Mouse (Mus musculus): ENCODE results near the gene Ldhb.

GRCm38 (mm10) chr6:142502519-142503125 lies 5.1 kb downstream of the Ldhb start:
- TF ChIP-seq POLR2A (IDR thresholded peaks at IDR 0.05; ENCODE audit: low read depth, low read length) (no peak), CTCF (IDR thresholded peaks at IDR 0.05; ENCODE audit: borderline replicate concordance, insufficient read depth, low read length) (no peak)
